Mouse (Mus musculus) forebrain, embryonic 11.5 days (tissue): ENCODE data around the gene Defb48. TPM values are rescaled to one million over a fixed set of nuclear protein-coding genes. Genes with fewer than 3 reads are reported as not detected.

Source experiments
- ATAC-seq: fragments of 200-750 bp; cut with Nextera tagmentation; replicated peaks from 2 replicates; pipeline ENCODE4 v1.8.0; 2017; ENCODE audit warnings: moderate TSS enrichment; ENCODE audit not compliant: low FRiP score
- DNase-seq: peaks from one replicate; pipeline ENCODE4 v3.0.0-alpha.2; 2017; ENCODE audit warnings: low spot score
- H3K27ac ChIP-seq: fragments of 300-500 bp; sonication (generic); 2 replicates; pipeline ENCODE4 v1.5.1; 2014; ENCODE audit warnings: low read depth, low read length
- H3K27me3 ChIP-seq: fragments of 300-500 bp; sonication (generic); 2 replicates; pipeline ENCODE4 v1.6.1; 2014; ENCODE audit warnings: mild to moderate bottlenecking, low read length, mixed read lengths; ENCODE audit not compliant: control insufficient read depth, insufficient read depth
- H3K36me3 ChIP-seq: fragments of 300-500 bp; sonication (generic); 2 replicates; pipeline ENCODE4 v1.6.1; 2014; ENCODE audit warnings: mild to moderate bottlenecking, low read length, moderate library complexity, mixed read lengths; ENCODE audit not compliant: control insufficient read depth, insufficient read depth
- H3K4me1 ChIP-seq: fragments of 300-500 bp; sonication (generic); replicated peaks from 2 replicates; pipeline ENCODE4 v1.6.1; 2014; ENCODE audit warnings: low read length, mixed read lengths; ENCODE audit not compliant: control insufficient read depth, insufficient read depth
- H3K4me2 ChIP-seq: fragments of 300-500 bp; sonication (generic); 2 replicates; pipeline ENCODE4 v1.6.1; 2014; ENCODE audit warnings: low read depth, mild to moderate bottlenecking, low read length, moderate library complexity, mixed read lengths; ENCODE audit not compliant: severe bottlenecking
- H3K4me3 ChIP-seq: fragments of 300-500 bp; sonication (generic); 2 replicates; pipeline ENCODE4 v1.5.1; 2014; ENCODE audit warnings: low read depth, low read length
- H3K9ac ChIP-seq: fragments of 300-500 bp; sonication (generic); 2 replicates; pipeline ENCODE4 v1.6.1; 2014; ENCODE audit warnings: low read length
- H3K9me3 ChIP-seq: fragments of 300-500 bp; sonication (generic); 2 replicates; pipeline ENCODE4 v1.6.1; 2016; ENCODE audit warnings: low read length, mixed read lengths; ENCODE audit not compliant: control insufficient read depth
- WGBS: fragments of 180-500 bp; shearing (Covaris S2); extraction: QIAGEN DNeasy Blood & Tissue Kit; methylation state at CpG from one replicate; pipeline ENCODE4 v1.1.7; 2014; 5-methylcytosine and 5-hydroxymethylcytosine counted together
- polyA plus RNA-seq: library from polyadenylated mRNA; unstranded; fragments of >200 nt; fragmentation: Nextera tagmentation; extraction: Ambion mirVana; gene quantifications from 2 replicates; pipeline ENCODE4 v1.2.1, GENCODE M21; 2014

Defb48 gene
- polyA plus RNA-seq, 1 experiment from 2014 or later: not detected

DNA sequence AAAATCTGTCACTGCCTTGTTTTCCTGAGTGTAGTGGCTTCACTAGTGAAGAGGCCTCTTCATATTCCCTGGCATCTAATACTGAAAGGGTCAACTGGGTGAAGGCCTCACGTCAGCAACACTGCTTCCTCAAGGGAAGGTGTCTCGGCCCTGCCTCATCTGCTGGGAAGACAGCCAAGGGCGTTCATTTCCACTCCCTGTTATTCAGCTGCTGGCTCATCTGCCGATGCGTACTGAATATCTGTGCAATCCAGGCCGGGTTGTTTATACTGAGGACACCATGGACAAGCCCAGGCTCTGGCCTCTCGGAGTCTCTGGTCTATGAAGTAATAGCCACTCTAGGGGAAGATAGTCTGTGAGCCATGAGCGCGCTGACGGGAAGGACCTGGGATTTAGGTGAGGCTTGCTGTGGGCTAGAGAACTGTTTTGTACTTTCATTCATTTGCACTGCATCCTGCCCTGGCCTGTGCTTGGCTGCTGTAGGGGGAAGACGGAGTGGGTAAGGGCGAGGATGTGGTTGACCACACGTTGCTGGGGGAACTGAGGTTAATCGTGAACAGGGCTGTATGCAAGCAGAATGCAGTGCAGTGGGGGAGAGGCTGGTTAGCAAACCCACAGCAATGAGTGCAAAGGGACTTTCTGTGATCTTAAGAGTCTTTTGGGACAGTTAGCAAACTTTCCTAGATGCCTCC is 43.8 kb downstream of the Defb48 start:
- Histone ChIP-seq H3K27ac (no peak overlapping the region), H3K9me3 (peaks cover 4% of the 10 kb centered on the region; the same call in 1 of the 2 replicates), H3K27me3 (no peaks in the 10 kb centered on the region), H3K4me2 (no peak overlapping the region), H3K9ac (no peak overlapping the region), H3K4me1 (no peaks in the 10 kb centered on the region), H3K4me3 (no peak overlapping the region), H3K36me3 (no peaks in the 10 kb centered on the region; the same call in 1 of the 2 replicates)
- 91% methylated on average over 14 of the region's 14 CpGs for WGBS
- no peak for ATAC-seq
- no peak for DNase-seq

DNA sequence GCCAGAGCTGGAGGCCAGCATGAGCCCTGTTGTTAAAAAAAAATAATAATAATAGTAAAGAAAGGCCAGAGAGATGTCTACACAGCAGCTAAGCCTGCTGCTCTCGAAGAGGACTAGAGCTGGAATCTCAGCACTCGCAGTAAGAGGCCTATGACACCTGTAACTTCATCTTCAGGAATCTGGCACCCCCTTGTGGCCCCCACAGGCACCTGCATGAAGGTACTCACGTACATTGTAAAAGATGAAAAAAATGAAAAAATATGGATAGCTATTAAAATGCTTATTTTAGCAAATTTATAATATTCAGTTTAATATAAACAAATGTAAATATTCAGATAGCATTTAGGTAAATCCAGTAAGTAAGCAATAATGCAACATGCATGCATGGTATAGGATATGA is 44.9 kb downstream of the Defb48 start:
- Histone ChIP-seq H3K9ac (no peak overlapping the region), H3K4me3 (no peak overlapping the region), H3K4me2 (no peak overlapping the region), H3K4me1 (no peaks in the 10 kb centered on the region), H3K36me3 (no peaks in the 10 kb centered on the region; the same call in 1 of the 2 replicates), H3K9me3 (peaks cover 4% of the 10 kb centered on the region; the same call in 1 of the 2 replicates), H3K27me3 (no peaks in the 10 kb centered on the region), H3K27ac (no peak overlapping the region)
- ATAC-seq (no peak), DNase-seq (no peak)
- 96% methylated on average over 3 of the region's 3 CpGs for WGBS

DNA sequence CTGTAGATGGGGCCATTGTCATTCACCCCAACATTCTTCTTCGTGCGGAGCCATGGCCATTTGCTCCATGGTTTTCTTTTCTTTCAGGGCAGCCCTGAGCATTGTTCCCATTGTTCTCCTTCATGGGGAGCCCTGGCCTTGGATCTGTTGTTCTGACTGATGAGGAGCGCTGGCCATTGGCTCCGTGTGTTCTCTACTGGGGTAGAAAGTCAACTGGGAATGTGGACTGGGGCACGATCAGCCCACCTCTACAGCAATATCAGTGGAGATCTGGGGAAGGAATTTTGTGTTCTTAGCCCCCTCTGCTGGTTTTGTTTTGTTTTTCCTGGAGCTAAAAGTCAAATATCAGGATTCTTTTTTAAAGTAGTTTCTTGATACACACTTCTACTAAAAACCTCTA is 46.6 kb downstream of the Defb48 start:
- no peak overlapping the region for H3K9ac ChIP-seq
- no peaks in the 10 kb centered on the region for H3K4me1 ChIP-seq
- no peak overlapping the region for H3K4me2 ChIP-seq
- no peaks in the 10 kb centered on the region; the same call in 1 of the 2 replicates for H3K36me3 ChIP-seq
- DNase-seq (no peak), ATAC-seq (no peak)
- no peaks in the 10 kb centered on the region for H3K27me3 ChIP-seq
- 64% methylated on average over 5 of the region's 5 CpGs for WGBS
- peaks cover 4% of the 10 kb centered on the region; the same call in 1 of the 2 replicates for H3K9me3 ChIP-seq
- no peak overlapping the region for H3K4me3 ChIP-seq
- no peak overlapping the region for H3K27ac ChIP-seq

DNA sequence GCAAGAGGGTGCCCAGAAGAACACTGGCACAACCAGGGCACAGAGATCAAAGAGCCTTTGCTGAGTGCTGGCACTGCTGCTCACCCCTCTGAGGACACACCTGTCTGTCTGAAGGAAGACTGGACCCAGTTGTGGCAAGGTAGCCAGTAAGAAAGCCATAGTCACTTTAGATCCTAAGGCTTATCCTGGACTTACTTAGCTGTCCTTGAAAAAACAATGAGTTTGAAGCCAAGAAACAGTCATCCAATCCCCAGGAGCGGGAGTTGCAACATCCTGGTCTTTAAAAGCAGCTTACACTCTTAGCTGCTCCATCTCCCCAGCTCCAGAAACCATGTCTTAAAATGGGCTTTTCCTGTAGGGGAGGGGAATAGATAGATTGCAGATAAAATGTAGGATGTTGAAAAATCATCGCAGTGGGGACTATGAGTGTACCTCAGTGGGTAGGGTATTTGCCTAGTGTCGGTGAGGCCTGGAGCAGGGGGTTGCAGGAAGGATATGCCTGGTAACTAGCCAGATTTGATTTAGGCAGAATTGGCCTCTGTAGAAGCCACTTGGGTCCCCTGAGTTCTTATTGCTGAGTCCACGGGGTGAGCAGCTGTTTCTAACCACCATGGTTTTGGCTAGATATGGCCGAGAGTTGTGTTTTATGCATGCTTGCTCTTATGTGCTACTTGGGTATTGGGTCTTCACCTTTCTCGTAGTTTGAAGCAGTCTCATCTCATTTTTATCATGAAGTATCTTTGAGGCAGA is 47.5 kb downstream of the Defb48 start:
- Histone ChIP-seq H3K9ac (no peak overlapping the region), H3K4me1 (no peaks in the 10 kb centered on the region), H3K9me3 (peaks cover 4% of the 10 kb centered on the region; the same call in 1 of the 2 replicates), H3K36me3 (no peaks in the 10 kb centered on the region; the same call in 1 of the 2 replicates), H3K27me3 (no peaks in the 10 kb centered on the region), H3K4me3 (no peak overlapping the region), H3K4me2 (no peak overlapping the region), H3K27ac (no peak overlapping the region)
- DNase-seq: no peak
- no peak for ATAC-seq
- 92% methylated on average over 6 of the region's 6 CpGs for WGBS

DNA sequence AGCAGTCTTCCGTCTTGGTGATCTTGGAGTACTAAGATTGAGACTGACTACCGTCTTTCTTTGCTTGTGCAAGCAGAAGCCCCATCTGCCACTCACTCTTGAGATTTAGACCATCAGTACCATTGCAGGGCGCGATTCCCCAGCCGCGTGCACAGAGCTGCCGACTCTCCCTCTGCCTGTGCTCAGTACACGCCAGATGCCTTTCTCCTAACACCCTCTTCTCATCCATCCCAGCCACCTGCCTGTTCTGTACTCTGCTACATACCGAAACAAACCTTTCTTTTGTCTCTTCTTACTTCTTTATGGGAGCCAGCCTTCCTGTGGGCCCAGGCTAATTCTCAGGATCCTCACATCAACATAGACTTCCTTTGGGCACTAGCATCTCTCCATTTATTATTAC is 48.9 kb downstream of the Defb48 start:
- no peak for ATAC-seq
- no peak for DNase-seq
- Histone ChIP-seq H3K9ac (no peak overlapping the region), H3K4me3 (no peak overlapping the region), H3K9me3 (peaks cover 4% of the 10 kb centered on the region; the same call in 1 of the 2 replicates), H3K27ac (no peak overlapping the region), H3K27me3 (no peaks in the 10 kb centered on the region), H3K4me1 (no peaks in the 10 kb centered on the region), H3K36me3 (no peaks in the 10 kb centered on the region; the same call in 1 of the 2 replicates), H3K4me2 (no peak overlapping the region)
- WGBS: 89% methylated on average over 9 of the region's 9 CpGs

DNA sequence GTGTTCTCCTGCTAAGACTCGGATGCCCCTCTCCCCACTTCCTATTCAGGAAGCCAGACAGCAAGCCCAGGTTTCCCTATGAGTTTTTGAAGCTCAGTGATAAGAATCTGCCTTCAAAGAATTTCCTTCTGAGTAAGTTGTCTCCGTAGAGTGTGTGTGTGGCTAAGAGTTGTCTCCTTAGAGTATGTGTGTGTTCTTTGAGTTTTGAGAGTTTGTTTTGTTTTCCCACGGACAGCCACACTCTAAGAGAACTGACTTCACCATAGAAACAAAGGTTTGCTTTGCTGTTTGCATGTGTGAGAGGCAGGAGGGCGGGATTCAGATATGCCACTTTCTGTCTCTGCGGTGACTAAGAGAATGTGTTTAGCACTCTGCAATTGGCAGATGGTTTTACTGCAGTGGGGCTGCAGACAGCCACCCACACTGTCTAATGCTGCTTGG is 56.2 kb downstream of the Defb48 start:
- no peak overlapping the region for H3K4me2 ChIP-seq
- no peak overlapping the region for H3K27ac ChIP-seq
- no peak overlapping the region for H3K4me3 ChIP-seq
- no peak overlapping the region for H3K9ac ChIP-seq
- H3K36me3 ChIP-seq: no peaks in the 10 kb centered on the region
- H3K27me3 ChIP-seq: no peaks in the 10 kb centered on the region
- H3K4me1 ChIP-seq: no peaks in the 10 kb centered on the region
- WGBS: 90% methylated on average over 5 of the region's 5 CpGs
- no peak for DNase-seq
- no peaks in the 10 kb centered on the region for H3K9me3 ChIP-seq
- no peak for ATAC-seq

Other genes with a start within 250 kb of the Defb48 start
- 34.3 and 34.6 TPM in 2 replicates for gene Ints6, start 223.3 kb downstream of the Defb48 start, polyA plus RNA-seq
- 16.7 and 17.9 TPM in 2 replicates for gene Wdfy2, start 146.8 kb downstream of the Defb48 start, polyA plus RNA-seq
- gene Defb47, start 13.6 kb upstream of the Defb48 start, polyA plus RNA-seq: not detected in 2 replicates
- gene Defb43, start 27.3 kb upstream of the Defb48 start, polyA plus RNA-seq: not detected in 2 replicates
- gene Defb42, start 62.5 kb upstream of the Defb48 start, polyA plus RNA-seq: not detected in 2 replicates
- gene Defb30, start 65.5 kb upstream of the Defb48 start, polyA plus RNA-seq: not detected in 2 replicates